Mouse (Mus musculus): ENCODE measurements around the gene Ythdc1.
"Not testable (repeated sequence)": the region's sequence is repeated elsewhere in the genome, so short reads cannot be mapped to it uniquely, and the experiment has no call there.

The Ythdc1 gene

GRCm38 (mm10) chr5:86803962-86804940 is at the start of gene Ythdc1:
Ythdc1 (plus strand) TSS chr5:86804221.
- DNase-seq (ENCODE audit: low spot score in 2 of 2) = peak; percentile 94 to 96

GRCm38 (mm10) chr5:86769015-86769658 is 34.9 kb upstream of the Ythdc1 start:
- DNase-seq (ENCODE audit: low spot score in 2 of 2) = no peak

GRCm38 (mm10) chr5:86771010-86771409 is 33.0 kb upstream of the Ythdc1 start:
- no peak for DNase-seq (ENCODE audit: low spot score in 2 of 2)

- no peak for DNase-seq (ENCODE audit: low spot score in 2 of 2)
These were observed 27.1 kb upstream of the Ythdc1 start for GRCm38 (mm10) chr5:86776941-86777340.

GRCm38 (mm10) chr5:86778471-86778870 is 25.6 kb upstream of the Ythdc1 start:
- DNase-seq (ENCODE audit: low spot score in 2 of 2) = no peak

- DNase-seq (ENCODE audit: low spot score in 2 of 2) = no peak
These were observed 21.0 kb upstream of the Ythdc1 start for GRCm38 (mm10) chr5:86783059-86783458.

GRCm38 (mm10) chr5:86784205-86784604 is 19.8 kb upstream of the Ythdc1 start:
- DNase-seq (ENCODE audit: low spot score in 2 of 2) = no peak

GRCm38 (mm10) chr5:86786798-86787197 is 17.2 kb upstream of the Ythdc1 start:
- no peak for DNase-seq (ENCODE audit: low spot score in 2 of 2)

- DNase-seq (ENCODE audit: low spot score in 2 of 2) = no peak
These were observed 14.1 kb upstream of the Ythdc1 start for GRCm38 (mm10) chr5:86789954-86790353.

- DNase-seq (ENCODE audit: low spot score in 2 of 2) = no peak
These were observed 11.8 kb upstream of the Ythdc1 start for GRCm38 (mm10) chr5:86792249-86792648.

- DNase-seq (ENCODE audit: low spot score in 2 of 2) = no peak
These were observed 11.2 kb upstream of the Ythdc1 start for GRCm38 (mm10) chr5:86792807-86793206.

GRCm38 (mm10) chr5:86816795-86817194 is 12.8 kb downstream of the Ythdc1 start:
- no peak for DNase-seq (ENCODE audit: low spot score in 2 of 2)

- not testable (repeated sequence) for DNase-seq (ENCODE audit: low spot score in 2 of 2)
These were observed 32.4 kb downstream of the Ythdc1 start for GRCm38 (mm10) chr5:86836378-86836777.

- DNase-seq (ENCODE audit: low spot score in 2 of 2) = no peak
These were observed 34.1 kb downstream of the Ythdc1 start for GRCm38 (mm10) chr5:86838110-86838509.

- no peak for DNase-seq (ENCODE audit: low spot score in 2 of 2)
These were observed 35.5 kb downstream of the Ythdc1 start for GRCm38 (mm10) chr5:86839472-86839871.

- DNase-seq (ENCODE audit: low spot score in 2 of 2) = no peak
These were observed 36.2 kb downstream of the Ythdc1 start for GRCm38 (mm10) chr5:86840207-86840606.

- not testable (repeated sequence) for DNase-seq (ENCODE audit: low spot score in 2 of 2)
These were observed 37.2 kb downstream of the Ythdc1 start for GRCm38 (mm10) chr5:86841261-86841660.

- peak in 1 of 2 experiments; percentile 41 for DNase-seq (ENCODE audit: low spot score in 2 of 2)
These were observed 46.1 kb downstream of the Ythdc1 start for GRCm38 (mm10) chr5:86850104-86850503.

GRCm38 (mm10) chr5:86851658-86852057 is 47.6 kb downstream of the Ythdc1 start:
- DNase-seq (ENCODE audit: low spot score in 2 of 2) = no peak

- not testable (repeated sequence) for DNase-seq (ENCODE audit: low spot score in 2 of 2)
These were observed 52.5 kb downstream of the Ythdc1 start for GRCm38 (mm10) chr5:86856505-86856904.

GRCm38 (mm10) chr5:86857682-86858081 is 53.7 kb downstream of the Ythdc1 start:
- no peak for DNase-seq (ENCODE audit: low spot score in 2 of 2)

GRCm38 (mm10) chr5:86858336-86858735 is 54.3 kb downstream of the Ythdc1 start:
- no peak for DNase-seq (ENCODE audit: low spot score in 2 of 2)

GRCm38 (mm10) chr5:86871877-86872276 is 67.9 kb downstream of the Ythdc1 start:
- DNase-seq (ENCODE audit: low spot score in 2 of 2) = no peak

Measured in frontal cortex, postnatal 36 days (tissue).